Mouse (Mus musculus): ENCODE data around the gene Rilpl1.

DNA sequence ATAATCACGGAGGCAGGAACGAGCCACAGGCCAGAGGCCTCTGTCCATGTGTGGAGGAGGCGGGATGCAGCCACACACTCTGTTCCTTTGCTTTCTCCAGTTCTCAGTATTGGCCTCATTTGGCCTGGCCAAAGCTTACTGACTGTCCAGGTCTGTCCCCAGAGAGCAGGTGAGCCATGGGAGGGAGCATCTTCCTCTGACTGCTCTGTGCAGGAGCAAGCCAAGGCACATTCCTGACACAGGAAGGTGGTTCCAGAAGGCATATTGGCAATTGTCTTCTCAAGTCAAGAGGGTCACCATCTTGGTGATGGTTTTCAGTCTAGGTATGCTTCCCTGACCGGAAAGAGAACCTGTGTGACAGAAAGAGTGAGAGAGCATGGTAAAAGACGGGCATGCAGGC, 67.7 kb downstream of the Rilpl1 start:
- TF ChIP-seq POLR2AphosphoS5 (IDR thresholded peaks at IDR 0.05; ENCODE audit: insufficient replicate concordance, low read depth, low read length) (peak; percentile 84; the same call in 1 of the 2 replicates), CTCF (IDR thresholded peaks at IDR 0.05; ENCODE audit: low read depth, low read length) (no peak), GATA1 (IDR thresholded peaks at IDR 0.05; ENCODE audit: borderline replicate concordance, low read length) (no peak)
